Mouse (Mus musculus): Measurements from ENCODE around the gene Serpina9. TPM values are rescaled to one million over a fixed set of nuclear protein-coding genes. Genes with fewer than 3 reads are reported as not detected.
A peak's percentile ranks its signal among the peaks of the same experiment; 100 is the strongest.
"Not testable (repeated sequence)": the region's sequence is repeated elsewhere in the genome, so short reads cannot be mapped to it uniquely, and the experiment has no call there.

The Serpina9 gene
- polyA plus RNA-seq, 1 experiment: 0.10 TPM

DNA sequence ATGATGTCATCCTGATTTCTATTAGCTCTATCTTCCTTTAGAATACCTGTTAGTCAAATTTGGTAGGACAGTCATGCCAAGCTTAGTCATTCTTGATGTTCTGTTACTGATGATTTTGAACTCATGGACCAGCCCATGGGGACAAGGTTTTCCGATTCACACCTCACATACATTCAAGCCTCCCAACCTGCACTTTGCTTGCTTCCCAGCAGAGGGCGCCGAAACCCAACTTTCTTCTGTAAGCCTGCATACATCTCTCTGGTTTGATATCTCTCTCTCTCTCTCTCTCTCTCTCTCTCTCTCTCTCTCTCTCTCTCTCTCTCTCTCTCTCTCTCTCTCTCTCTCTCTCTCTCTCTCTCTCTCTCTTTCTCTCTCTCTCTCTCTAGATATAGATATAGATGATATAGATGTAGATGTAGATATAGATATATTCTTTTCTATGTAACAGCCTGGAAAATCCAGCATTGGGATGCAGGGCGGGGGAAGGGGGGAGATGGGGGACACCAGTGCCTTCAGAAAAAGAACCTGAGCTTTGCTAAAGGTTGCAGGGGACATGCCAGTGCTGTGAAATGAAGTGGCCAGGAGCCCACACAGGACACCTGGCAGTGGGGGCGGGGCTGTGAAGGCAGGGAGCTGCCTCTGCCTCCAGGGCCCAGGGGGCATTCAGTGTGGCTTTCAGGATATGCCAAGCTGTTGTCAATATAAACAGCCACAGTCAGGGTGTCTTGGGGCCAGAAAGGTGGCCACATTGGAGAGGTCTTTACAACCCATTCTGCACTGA is 18.1 kb downstream of the Serpina9 start:
- peak; percentile 29 for DNase-seq (ENCODE audit: low read depth, low spot score)
- WGBS: 33% methylated on average over 5 of the region's 5 CpGs

DNA sequence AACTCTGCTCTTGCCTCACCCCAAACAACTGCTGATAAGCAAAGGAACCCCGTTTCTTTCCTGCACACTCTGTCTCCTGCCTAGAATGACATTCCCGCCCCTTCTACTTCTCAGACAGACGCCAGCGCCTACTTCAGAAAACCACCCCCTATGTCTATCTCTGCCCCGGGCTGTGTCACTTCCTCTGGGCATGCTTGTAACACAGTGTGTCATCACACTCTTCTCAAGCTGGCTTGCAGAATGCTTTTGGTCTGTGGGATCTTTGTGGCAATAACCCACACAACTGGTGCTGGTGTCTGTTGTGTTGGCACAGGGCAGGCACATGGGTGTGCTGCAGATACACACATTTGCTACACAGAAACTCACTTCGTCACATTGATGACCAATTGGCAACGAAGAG is 20.6 kb downstream of the Serpina9 start:
- whole genome bisulfite sequencing: 65% methylated on average over 7 of the region's 7 CpGs
- DNase-seq (ENCODE audit: low read depth, low spot score): no peak

DNA sequence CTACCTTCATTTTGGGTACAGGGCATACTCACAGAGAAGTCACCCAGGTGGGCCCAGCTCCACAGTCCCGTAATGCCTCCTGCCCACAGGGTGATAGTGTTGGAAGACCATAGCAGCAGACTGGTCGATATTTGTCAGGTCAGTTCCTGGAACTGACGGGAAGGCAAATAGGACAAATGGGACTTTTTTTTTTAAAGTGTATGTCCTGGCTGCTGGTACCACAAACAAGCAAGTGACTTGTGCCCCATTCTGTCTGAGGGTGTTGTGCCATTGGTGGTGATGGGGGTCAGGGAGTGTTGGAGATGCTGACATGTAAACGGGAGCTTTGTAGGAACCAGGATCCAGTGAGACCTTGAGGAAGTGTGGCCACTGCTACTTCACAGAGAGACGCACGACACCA is 23.7 kb downstream of the Serpina9 start, which contains the start of gene Serpina11:
Serpina11 (minus strand) TSS at position 101 of the 400 bp plus-strand sequence.
- no peak for DNase-seq (ENCODE audit: low read depth, low spot score)
- 84% methylated on average over 6 of the region's 6 CpGs for WGBS

DNA sequence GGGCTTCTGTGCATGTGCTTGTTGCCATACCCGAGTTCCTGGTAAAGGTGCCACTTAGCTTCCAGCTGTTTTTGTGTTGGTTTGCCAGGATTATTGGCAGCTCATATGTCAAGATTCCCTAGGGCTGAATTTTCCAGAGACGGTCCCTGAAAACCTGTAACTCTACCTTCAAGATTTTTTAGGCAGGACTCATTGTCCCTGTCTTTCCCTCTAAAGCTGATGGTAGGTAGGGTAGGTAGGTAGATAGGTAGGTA is 24.1 kb downstream of the Serpina9 start:
- 46% methylated on average over 2 of the region's 2 CpGs for WGBS
- no peak for DNase-seq (ENCODE audit: low read depth, low spot score)

DNA sequence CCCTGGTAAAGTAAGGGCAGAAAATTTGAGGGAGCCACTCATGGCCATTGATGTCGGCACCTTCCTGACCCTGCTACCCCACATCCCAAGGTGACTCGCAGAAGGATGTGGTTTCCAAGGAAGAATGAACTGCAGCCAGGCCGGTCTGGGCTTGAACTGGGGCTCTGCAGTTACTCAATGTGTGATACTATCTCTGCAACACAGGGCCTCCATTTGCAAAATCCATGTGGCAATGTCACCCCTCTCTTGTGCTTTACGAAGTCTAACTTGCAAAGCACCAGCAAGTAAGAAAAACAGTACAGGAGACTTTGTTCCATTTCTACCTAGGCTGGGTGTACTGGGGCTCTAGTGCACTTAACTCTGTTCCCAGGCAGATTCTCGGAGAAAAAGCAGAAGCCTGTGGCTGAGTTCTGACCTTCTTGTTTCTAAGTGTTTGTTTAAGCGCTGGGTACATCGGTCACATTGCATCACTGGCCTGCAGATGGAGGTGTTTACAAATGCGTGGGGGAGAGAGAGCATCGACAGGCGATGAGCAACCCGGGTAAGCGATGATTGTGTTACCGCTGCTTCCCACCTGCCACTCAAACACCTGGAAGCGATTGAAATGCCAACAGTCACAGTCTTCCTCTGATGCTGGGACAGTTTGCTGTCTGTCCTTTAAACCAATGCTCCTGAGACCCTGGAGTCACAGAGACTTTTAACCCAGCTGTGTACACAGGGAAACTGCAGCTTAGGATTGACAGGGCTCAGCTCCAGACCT is 24.6 kb downstream of the Serpina9 start:
- 26% methylated on average over 14 of the region's 14 CpGs for WGBS

DNA sequence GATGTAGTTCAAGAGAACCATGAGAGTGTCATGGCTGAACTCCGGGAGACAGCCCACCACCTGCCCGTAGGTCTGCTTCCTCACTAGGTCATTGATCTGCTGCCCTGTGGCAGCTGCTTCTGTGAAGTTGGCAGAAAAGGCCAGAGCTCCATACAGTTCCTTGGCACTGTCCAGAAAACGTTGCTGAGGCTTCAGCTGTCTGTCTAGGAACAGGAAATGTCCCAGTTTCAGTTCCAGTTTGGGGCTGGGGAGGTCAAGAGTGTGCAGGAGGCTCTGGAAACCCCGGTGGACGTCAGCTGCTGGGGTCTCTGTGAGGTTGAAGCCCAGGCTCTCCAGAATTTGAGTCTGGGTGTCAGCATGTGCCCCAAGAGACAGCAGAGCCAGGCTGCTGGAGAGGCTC is 27.7 kb downstream of the Serpina9 start:
- WGBS: 48% methylated on average over 5 of the region's 5 CpGs

More for the DNA sequence above, 24.6 kb downstream of the Serpina9 start:
- DNase-seq (ENCODE audit: low read depth, low spot score): no peak

DNA sequence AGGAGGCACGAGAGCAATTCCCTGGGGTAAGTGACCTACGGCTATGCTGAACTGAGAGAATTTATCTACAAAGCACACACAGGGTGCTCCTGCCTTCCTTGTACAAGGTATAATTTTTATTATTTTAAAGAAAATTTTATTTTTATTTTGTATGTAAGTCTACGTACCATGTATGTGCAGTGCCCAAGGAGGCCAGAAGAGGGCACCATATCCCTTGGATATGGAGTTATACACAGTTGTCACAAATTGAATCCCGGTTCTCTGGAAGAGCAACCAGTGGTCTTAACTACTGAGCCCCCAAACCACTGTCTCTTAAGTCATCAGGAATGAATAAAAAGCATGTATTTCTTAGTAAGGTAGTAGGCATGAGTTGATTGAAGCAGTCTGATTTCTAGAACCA is 28.6 kb downstream of the Serpina9 start:
- DNase-seq (ENCODE audit: low read depth, low spot score): no peak
- WGBS: 59% methylated on average over 4 of the region's 4 CpGs

More for the DNA sequence above, 27.7 kb downstream of the Serpina9 start:
- no peak for DNase-seq (ENCODE audit: low read depth, low spot score)

DNA sequence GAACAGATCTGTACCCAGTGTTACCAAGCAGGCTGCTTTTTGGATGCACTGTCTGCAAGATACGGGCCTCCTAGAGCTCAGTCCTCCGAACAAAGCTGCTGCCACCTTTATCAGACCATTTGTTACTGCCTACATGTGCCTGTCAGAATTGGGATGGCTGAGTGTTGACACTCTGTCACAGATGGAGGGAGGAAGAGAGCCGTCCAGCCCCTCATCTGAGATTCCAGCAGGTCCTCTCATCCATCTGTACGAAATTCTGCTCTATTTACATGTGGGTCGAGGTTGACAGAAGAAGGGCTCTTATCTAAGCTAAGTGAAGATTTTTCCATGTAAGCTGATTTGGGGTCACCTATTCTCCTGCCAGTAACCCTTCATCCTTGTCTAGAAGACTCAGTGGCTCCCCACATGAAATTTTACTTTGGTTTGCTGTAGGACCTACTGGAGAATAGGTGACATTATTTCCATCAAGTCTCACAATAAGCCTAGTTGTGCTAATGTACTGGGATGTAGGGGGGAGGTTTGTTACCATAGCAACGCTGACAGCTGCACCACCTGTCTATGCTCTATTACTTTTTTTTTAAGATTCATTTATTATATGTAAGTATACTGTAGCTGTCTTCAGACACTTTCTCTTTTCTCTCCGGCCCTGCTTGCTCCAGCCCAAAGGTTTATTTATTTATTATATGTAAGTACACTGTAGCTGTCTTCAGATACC is 31.8 kb downstream of the Serpina9 start:
- WGBS: 69% methylated on average over 7 of the region's 7 CpGs
- no peak for DNase-seq (ENCODE audit: low read depth, low spot score)

DNA sequence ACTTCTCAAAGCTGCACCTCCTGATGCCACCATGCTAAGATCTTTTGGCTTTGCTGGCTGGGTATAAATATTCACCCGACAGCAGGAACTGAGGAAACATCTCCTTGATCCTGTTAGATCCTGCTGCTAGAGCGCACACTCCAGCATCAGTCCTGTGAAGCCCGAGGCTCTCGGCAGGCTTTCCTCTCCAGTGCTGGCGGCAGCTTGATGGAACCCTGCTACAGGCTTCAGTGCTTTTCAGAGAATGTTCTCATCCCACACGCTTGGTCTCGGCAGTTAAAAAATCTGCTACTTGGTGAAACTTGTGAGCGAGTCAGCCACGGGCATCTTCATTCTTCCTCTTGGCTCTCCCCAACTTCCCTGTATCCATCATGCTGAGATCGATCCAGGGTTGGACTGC is 35.3 kb downstream of the Serpina9 start:
- no peak for DNase-seq (ENCODE audit: low read depth, low spot score)
- WGBS: 88% methylated on average over 10 of the region's 10 CpGs

DNA sequence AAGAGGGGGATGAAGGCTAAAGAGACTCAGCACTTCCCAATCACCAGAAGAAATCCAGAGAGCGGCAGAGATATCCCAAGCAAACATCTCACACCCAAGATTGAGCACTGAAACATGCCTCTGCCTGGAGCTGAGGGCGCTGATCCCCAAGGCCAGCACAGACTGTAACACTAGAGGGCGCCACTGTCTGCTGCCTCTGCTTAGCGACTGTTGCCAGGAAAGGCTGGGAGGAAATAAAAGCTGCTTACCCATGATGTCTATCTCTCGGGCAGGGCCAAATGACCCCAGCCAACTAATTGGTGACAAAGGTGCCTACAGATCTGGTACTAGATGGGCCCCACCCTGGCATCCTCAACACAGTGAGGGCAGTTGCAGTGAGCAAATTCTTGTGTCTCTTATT is 35.7 kb downstream of the Serpina9 start:
- no peak for DNase-seq (ENCODE audit: low read depth, low spot score)
- 30% methylated on average over 5 of the region's 5 CpGs for WGBS

DNA sequence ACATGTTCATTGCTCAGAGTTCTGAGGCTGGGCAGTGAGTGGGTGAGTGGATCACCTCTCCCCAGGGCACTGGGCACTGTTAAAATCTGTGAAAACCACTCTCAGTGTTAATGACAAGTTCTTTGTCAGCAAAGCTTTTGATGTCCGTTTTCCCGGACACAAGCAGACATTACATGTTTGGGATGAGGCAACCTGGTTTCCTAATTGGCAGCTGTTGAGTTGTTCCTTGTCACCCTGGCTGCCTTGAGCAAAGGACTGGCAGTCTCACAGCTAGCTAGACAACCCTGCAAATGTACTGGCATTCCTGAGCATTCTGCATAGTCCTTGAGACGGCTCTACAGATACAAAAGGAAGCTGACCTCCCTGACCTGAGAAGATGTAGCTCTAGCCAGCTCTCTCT is 36.5 kb downstream of the Serpina9 start:
- no peak for DNase-seq (ENCODE audit: low read depth, low spot score)
- WGBS: 74% methylated on average over 3 of the region's 3 CpGs

DNA sequence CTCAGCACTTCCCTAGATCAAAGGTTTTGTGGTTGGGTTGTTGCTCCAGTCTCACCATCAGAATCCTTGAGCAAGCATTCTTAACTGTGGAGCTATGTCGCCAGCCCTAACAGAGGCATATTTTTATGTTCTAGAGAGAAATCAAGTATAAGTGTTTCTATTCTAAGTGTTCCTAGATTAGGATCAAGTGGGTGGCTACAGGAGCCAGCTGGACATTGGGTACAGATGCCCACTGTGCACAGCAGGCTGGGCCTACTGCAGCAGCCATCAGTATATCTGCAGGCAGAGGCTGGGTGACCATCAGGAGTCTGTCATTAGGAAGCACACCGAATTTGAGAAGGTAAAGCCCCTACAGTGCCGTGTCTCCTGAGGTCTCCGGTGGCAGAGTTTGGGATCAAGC is 42.5 kb downstream of the Serpina9 start:
- no peak for DNase-seq (ENCODE audit: low read depth, low spot score)
- 88% methylated on average over 4 of the region's 4 CpGs for WGBS

DNA sequence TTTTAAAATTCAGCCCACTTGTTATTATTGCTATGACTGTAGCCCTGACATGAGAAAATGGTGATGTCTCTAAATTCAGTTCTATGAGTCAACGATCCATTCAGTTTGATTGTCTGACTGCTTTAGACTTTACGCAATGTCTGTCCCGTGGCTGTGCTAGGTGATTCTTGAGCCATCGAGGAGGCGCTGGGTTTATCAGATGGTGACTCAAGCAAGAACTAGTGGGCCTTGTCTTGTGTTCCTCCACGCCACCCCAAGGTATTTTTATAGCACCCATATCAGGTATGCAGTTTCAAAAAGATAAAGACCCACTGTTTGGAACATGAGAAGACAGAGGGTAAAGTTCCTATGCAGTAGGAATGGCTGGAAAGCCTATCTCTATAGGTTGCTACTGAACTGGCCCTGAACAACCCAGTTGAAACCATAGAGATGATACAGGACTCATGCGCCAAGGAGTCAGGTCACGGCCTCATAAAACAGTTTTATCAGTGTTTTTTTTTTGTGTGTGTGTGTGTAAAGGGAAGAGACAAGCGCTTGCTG is 43.9 kb downstream of the Serpina9 start:
- no peak for DNase-seq (ENCODE audit: low read depth, low spot score)
- WGBS: 36% methylated on average over 9 of the region's 9 CpGs

DNA sequence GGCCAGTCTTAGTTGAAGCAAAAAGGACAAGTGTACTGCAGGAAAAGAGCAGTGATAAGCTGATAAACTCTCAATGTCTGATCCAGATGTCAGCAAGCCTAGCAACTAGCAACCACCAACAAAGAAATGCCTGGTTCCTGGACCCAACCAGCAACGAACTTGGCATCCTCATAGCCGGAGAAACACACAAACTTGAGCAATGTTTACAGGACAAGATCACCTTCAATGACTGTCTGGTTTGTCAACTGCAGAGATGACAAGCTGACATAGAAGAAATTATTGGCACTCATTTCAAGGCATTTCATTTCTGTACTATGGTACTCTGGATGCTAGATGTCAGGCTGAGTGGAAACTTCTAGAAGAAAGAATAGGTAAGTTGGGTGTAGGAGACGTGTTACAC is 46.8 kb downstream of the Serpina9 start:
- WGBS: 57% methylated on average over 3 of the region's 3 CpGs
- DNase-seq (ENCODE audit: low read depth, low spot score): no peak

DNA sequence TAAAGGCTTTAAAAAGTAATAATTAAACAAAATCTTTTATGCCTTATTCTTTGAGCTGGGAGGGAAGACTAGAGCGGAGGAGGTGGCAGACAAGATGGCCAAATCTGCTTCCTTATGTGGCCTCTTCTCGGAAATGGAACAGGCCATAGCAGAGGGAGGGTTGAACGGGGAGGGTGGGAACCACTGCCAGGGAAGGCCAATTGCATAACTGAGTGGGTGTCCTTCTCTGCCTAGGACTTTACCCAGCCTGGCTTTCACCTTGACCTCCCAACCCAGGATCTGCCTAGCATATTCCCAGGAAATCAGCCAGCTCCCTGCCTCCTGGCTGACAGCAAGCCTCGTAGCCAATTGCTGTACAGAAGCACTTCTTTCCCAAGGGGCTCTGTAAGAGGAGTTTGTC is 50.3 kb downstream of the Serpina9 start:
- no peak for DNase-seq (ENCODE audit: low read depth, low spot score)

DNA sequence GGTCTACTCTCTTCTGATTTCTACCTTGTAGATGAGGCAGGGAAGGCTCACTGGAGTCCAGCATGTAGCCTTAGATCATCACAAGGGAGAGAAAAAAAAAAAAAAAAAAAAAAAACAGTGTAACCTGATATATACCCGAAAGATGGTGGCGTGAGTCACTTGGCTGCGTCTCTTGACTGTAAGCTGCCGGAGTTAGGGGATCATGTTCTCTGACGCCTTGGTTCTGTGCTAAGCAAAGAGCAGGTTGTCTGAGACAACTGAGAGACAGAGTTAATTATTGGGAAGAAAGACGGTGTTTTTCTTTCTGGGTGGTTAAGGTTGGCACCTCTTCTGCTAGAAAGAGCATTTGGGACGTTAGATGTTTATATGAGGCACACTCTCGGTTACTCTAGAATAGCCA is 50.7 kb downstream of the Serpina9 start:
- no peak for DNase-seq (ENCODE audit: low read depth, low spot score)
- 78% methylated on average over 8 of the region's 8 CpGs for WGBS

More for the DNA sequence above, 50.3 kb downstream of the Serpina9 start:
- 78% methylated on average over 4 of the region's 4 CpGs for WGBS

DNA sequence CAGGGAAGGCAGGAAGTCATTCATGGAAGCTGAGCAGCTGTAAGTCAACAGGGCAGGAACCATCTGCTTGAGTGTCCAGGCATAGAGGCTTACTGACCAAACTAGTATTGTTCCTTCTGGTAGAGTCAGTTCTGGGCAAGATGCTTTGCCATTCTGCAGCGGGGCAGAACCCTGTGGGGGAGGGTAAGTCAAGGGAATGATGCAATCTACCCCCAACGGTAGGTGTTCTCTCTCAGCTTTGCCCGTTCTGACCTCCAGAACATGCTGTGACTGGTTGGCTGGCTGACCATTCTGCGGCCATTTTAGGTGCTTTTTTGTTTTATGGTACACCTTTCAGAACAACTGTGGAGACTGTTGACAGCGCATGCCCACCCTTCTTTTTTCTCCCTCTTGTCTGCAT is 51.2 kb downstream of the Serpina9 start:
- DNase-seq (ENCODE audit: low read depth, low spot score): no peak
- WGBS: 81% methylated on average over 5 of the region's 5 CpGs

DNA sequence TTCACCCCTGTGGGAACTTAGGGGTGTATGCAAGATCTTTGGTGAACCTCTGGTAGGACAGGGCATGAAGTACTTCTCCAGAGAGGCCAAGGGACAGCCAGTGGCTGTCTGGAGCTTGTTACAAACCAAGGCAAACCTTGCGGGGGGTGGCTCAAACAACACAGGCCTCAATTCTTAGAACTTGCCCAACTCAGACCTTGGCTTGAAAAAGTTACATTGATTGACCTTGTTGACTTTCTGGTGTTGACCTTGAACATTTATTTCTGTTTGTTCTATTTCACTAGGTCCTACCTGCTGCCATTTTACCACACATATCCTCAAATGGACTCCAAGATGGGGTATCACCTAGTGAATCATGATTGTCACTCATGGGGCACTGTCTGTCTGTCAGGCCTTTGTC is 51.8 kb downstream of the Serpina9 start:
- WGBS: 93% methylated on average over 1 of the region's 1 CpGs
- no peak for DNase-seq (ENCODE audit: low read depth, low spot score)

DNA sequence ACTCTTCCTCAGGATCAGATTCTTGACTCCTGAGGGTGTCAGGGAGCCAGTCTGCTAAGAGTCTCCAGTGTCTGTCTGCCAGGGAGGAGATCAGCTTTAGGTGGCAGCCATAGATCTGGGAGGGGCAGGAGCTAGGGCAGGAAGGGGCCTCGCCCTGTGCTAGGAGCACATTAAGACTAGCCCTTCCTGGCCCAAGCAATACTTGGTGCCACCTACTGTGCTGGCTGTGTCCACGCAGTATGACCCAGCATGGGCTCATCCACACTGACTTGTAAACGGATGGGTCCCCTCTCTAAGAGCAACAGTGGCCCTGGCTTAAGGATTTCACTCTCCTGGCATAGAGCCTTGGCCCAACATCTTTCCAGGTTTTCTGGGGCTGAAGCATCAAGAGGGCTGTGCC is 54.8 kb downstream of the Serpina9 start, which contains the start of gene Serpina1e:
Serpina1e (minus strand) TSS at position 178 of the 400 bp plus-strand sequence.
- 58% methylated on average over 3 of the region's 3 CpGs for whole genome bisulfite sequencing
- DNase-seq (ENCODE audit: low read depth, low spot score): no peak

DNA sequence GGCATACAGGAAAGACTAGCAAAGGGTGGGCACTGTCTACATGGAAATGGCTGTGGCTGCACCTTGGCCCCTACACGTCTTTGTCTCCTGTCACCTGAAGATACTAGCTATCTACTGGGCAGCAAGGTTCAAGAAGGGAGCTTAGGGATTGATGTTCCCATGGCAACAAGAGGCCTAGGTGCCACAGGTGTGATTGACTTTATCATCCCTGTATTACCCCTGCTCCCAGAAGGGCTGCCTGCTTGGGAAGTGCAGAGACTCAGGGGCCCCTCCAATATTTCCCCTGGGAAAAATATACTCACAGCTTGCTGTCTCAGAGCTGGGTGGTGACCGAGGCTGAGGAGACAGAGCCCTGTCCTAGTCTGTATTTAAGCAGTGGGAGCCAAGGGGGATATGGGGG is 57.0 kb downstream of the Serpina9 start:
- DNase-seq (ENCODE audit: low read depth, low spot score): not testable (repeated sequence)
- WGBS: 34% methylated on average over 2 of the region's 2 CpGs
